Mouse (Mus musculus) testis, postnatal 10 days (tissue): ENCODE data around the gene Parp3.

Experiments
- DNase-seq: peaks from one replicate; pipeline ENCODE4 v3.0.0; 2021; ENCODE audit warnings: low spot score

Gene Parp3

DNA sequence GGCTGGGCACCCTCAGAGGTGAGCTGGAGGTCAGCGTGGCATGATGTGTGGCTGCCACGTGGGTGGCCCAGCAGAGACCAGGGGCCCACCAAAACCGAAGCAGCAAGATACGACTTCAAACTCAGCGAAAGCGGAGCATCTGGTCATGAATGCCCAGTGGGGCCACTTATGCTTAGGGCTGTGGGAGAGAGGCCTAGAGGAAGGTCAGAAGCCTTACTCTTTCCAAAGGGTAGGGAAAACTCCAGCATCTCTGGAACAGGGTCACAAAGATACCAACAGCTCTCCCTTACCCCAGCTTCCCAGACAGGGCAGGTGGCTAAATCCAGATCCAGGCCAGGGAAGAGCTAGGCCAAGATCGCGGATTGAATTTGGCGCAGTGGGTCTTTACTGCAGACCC, 19.6 kb downstream of the Parp3 start:
- no peak for DNase-seq

DNA sequence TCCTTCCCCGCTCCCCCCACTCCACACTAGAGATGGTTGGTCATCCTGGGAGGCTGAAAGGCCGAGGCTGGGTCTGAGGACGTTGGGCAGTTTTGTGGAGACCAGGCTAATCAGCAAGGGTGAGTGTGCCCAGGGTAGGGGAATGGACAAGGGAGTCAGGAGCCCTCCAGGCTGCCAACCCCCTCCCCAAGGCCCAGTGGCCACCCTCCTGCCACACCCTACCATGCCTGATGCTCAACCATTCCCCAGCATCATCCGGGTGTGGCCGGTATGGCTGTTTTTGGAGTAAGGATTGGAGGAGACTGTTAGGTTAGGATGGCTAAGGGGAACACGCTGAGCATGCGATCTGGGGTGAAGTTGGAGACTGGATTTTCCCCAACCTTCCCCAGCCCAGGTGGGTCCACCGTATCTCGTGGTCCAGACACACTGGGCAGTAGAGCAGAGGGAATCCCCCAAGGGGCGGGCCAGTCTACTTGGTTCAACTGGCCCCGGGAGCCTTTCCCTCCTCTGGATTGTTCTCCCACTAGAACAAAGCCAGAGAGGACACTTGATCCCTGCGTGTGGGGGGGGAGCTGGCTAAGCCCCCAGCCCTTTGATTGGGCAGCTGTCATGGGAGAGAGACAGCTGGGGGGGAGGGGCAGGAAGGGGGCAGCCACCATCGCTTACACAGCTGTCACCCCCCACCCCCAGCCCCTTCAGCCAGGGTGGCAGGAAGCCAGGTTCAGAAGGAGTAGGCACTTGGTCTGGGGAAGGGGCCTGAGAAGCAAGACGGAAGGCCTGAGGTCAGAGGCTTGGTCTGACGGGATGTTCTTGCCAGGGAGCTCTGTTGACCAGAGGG, 20.2 kb downstream of the Parp3 start:
- DNase-seq, result peak; percentile 66

DNA sequence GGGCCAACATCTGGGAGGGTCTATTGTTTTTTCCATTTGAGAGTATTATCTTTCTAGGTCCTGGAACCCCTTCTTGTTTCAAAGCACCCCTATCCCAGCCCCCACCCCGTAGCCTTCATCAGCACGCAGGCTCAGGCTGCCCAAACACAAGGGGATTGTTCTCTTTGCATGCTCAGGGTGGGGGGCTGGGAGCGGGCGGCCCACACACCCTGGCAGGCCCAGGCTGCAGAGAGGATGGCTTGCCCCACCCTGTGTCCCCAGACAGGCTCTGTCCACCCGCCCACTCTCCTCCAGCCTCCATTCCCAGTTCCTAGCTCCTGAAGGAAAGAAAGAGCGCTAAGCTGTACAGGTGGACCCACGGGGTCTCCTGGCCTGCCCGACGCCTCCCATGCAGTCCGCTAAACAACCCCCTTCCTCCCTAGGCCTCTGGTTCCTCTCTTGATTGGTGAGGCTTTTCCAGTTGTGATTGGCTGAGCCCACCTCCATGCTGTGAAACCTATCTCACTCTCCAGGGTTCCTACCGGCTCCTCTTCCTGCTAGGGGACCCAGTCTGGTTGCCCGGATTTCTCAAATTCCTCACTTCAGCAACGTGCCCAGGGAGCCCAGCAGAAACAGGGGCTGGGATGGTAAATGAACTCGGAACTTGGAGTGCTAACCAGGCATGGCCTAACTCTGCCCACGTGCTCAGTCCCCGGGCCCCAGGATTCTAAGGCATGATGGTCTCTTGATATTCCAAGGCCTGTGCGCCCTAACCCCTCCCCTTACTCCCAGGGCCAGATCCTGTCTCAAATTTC, 21.7 kb downstream of the Parp3 start:
- no peak for DNase-seq

DNA sequence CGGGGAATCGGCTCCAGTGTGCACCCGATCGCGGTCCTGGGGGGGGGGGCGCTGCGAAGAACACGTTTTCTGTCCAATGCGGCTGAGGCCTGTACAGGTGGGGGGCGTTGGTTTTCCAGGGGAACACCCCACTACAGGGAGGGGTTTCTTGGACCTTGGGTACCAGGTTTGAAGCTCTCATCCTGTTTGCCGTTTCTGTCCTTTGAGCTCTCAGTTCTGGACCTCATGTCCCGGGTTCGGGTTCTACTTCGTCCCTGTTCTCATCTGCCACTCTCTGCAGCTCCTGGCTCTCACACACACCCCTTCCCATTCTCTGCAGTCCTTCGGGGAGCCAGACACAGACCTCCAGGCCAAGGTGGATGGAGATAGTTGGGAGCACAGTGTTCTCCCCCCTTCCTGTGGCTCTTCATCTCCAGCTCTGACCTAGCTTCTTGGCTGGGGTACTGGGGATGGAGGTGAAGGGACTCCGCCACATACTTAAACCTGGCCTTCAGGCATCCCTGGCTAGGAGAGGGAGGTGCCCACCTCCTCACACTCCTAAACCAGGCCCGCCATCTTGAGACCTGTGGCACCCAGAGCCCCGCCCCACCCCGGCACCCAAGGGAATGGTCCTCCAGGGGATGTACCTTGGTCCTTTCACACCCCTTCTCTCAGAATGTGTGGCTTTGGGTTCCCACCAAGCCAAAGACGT, 22.5 kb downstream of the Parp3 start:
- DNase-seq, result no peak

DNA sequence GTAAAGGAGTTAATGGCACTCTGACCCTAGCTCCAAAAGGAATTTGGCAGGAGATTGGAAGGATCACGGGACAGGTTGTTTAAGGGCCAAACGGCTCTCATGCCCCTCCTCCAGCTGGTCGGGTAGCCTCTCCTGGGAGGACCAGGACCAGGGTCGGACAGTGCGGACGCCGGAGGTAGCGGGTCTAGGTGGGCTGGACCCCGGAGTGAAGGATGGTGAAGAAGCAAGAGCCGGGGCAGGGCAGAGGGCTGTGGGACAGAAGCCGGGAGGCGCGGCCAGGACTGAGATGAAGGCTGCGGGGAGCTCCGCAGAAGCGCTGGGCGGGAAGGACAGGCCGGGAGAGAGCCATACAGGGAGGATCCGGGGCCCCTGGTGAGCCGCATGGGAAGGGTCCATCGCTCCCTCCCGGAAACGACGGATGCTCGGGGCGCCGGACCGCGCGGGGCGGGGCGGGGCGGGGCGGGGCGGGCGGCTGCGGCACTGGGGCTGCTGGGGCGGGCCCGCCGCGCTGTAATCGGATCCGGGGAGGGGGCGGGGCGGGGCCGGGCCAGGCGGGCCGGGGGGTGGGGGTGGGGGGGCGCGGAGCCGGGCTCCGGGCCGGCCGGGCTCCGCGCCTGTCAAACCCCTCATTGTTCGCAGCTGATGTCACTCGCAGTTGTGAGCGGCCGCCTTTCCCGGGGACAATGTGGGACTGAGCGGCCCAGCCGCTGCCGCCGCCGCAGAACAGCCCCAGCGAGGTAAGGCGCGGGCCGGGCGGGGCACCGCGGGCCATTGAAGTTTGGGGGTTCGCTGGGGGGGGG, 23.3 kb downstream of the Parp3 start, which contains the start of gene Pcbp4:
TSS of gene Pcbp4 (plus strand) at position 21 of the 800 bp plus-strand sequence.
- peak; percentile 72 for DNase-seq

DNA sequence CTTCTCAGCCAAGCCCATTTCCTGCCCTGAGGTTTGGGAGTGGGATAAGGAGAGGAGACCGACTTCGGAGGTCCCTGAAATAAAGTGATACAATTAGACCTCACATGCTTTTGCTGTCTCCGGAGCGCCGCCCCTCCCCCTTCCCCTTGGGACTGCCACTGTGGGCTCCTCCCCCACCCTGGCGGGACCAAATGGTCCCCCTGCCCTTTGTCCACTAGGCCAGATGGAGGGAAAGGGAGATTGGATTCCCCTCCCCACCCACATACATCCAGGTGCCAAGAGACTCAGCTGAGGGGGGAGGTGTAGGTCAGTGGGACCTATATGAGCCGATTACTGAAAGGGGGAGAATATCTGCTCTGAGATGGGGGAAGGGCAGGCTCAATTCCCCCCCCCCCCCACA, 23.9 kb downstream of the Parp3 start:
- peak; percentile 78 for DNase-seq

DNA sequence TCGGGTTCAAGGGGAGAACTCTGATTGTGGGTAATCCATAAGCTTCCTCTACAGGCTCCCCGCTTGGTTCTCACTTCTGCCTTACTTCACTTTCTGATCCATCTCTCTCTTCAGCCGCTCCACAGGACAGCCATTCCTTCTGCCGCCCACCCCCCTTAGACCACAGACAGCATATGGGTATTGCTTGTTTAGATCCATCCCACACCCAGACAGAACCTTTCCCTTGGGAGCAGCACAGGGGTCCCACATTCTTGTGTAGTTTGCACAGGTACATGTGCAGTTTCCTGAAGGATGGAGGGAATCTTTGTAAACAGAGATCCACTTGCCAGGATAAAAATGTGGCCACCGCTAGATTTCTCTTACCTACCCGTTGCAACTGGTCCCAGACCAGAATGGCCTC, 24.4 kb downstream of the Parp3 start:
- DNase-seq, result no peak

DNA sequence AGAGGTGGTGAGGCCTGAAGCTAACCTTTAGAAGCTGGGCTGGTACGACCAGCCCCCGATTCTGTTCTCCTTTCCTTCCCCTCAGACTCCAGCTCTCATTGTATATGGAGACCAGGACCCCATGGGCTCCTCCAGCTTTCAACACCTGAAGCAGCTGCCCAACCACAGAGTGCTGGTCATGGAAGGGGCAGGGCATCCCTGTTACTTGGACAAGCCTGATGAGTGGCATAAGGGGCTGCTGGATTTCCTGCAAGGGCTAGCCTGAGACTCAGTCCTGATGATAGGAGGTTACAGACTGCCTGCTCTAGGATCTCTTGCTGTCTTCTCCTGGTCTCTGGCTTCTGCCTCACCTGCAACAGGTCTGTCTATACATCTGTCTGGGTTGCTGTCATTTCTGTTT, 24.9 kb downstream of the Parp3 start:
- no peak for DNase-seq

DNA sequence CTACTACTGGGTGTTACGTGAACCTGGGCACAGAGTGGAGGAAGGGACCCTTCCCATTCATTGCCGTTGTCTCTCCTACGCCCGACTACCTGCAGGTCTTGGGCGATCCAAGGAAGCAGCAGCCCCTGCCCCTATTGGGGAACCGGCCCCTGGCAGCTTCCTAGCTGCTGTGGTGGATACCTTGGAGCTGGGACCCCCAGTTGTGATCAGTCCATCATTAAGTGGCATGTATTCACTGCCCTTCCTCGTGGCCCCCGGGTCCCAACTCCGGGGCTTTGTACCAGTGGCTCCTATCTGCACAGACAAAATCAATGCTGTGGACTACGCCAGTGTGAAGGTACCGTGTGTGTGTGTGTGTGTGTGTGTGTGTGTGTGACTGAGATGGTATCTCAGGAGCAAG, 25.5 kb downstream of the Parp3 start:
- no peak for DNase-seq

DNA sequence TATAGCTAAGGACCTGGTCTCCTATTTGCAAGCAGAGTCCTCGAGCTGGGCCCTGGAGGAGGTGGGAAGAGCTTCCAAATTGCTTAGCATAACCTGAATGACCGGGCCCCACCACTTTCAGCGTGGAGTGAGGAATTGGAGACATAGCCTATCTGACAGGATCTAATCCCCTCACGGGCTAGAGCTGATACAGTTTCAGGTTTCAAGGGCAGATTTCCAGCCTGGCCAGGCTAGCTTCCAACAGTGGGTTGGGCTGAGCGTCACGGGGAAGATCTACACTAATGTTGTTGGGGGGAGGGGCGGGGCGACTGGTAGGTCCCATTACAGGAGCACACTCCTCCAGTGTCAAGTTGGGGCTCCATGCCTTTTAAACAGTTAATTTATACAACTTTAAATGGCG, 26.1 kb downstream of the Parp3 start:
- DNase-seq, result peak; percentile 69

DNA sequence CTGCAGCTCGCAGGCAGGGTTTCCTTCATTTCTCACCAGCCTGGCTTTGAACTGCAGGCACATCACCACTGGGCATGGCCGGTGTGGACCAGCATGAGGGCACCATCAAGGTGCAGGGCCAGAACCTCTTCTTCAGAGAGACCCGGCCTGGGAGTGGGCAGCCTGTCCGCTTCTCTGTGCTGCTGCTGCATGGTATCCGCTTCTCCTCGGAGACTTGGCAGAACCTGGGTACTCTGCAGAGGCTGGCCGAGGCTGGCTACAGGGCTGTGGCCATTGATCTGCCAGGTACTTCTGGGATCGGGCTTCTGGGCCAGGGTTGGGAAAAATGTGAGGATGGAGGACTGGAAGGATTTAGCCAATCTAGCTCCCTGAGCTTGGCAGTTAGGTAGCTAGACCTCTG, 26.8 kb downstream of the Parp3 start:
- DNase-seq, result no peak

DNA sequence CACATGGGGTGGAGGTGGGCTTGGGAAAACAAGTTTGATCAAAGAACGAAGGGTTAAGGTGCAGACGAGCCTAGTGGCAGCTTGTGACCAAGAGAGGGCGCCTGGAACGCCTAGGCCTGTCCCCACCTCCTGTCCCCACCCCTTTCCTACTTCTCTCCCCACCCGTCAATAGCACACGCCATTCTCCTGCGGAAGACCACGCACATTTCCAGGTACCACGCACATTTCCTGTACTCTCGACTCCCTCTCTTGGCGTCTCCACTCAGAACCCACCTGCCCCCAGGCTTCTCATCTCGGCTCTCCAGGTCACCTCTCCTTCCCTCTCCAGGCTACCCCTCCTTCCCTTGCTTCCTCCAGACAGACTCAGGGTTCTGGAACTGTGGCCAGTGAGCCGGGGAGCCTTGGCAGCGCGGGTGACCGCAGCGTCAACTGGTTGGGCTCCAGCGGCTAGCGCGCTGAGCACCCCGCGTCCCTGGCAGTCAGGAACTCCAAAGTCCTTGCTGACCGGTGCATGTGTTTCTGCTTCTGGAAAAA, 28.2 kb downstream of the Parp3 start:
- DNase-seq, result peak; percentile 76

DNA sequence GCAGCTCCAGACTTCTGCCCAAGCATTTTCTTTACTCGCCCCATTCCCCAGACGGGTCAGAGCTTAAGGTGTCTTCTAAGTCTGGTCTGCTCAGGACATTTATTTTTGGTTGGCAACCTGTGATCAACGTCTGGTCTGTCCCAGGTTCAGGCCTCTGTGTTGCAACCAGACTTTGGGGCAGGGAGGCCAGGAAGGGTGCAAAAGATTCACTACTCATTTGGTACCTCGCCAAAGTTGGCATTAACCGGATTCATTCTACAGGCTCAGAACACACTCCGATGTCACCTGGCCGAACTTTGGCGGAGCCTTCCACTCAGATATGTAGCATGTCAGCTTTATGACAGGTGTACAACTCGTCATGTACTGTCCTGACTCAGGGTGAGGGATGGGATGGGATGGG, 28.8 kb downstream of the Parp3 start:
- DNase-seq, result no peak

DNA sequence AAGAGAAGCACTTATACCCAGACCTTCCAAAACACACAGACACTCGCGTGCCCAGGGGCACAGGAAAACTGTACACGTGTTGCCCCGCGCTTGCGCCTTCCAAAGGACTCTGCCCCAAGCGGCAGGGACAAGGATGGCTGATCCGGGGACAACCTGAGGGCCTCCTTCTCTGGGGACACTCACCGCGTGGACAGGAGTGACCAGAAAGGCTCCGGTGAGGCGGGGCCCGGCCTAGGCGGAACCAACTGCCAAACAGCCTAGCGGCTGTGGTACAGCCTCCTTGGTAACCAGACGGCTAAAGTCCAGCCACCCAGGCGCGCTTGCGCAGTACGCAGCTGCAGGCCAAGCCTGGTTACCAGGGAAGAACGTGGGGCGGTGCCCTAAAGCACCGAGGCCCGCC, 29.4 kb downstream of the Parp3 start, which contains the start of the genes Abhd14b and Abhd14a:
TSS of gene Abhd14b (plus strand) at position 112 of the 400 bp plus-strand sequence.
TSS of gene Abhd14a (minus strand) at position 331 of the 400 bp plus-strand sequence.
- peak; percentile 92 for DNase-seq

DNA sequence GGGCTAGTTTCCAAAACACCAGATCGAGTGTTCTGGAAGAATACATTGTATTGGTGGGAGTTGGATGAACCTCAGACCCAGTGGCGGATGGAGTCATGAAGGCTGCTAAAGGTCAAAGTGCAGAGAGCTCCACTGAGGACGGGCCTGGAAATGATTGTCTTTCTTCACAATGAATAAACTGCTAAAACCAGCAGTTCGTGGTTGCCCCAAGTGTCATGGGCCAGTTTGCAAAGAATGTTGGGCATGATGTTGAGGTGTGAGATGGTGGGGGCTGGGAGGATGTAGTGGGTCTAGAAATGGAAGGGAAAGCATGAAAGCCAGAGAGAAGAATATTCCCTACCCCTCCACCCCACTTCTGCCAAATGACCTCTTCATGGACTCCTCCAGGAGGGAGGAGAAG, 31.9 kb downstream of the Parp3 start:
- no peak for DNase-seq

DNA sequence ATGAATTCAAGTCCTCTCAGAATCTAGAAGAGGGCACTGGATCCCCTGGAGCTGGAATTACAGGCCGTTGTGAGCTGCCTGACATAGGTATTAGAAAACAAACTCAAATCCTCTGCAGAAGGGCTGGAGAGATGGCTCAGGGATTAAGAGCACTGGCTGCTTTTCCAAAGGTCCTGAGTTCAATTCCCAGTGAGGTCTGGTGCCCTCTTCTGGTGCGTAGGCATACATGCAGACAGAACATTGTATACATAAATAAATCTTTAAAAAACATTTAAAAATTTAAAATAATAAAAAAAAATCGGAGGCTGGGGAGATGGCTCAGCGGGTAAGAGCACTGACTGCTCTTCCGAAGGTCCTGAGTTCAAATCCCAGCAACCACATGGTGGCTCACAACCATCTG, 34.1 kb downstream of the Parp3 start:
- DNase-seq, result no peak

DNA sequence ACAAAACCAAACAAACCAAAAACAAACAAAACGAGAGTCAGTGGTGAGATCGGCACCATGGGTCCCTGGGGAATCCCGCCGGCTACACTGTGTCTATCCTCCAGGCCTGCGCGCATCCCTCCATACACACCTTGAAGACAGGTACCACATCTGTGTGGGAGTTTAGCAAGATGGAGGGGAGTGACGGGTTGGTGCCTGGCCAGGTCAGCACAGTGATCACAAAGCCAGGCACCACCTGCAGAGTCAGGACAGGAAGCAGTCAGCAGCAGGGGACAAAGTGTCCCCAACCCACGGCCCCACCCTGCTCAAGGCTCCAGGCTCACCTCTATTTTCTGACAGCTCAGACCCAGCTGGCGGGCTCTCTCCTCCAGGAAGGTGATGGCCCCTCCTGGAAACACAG, 40.2 kb downstream of the Parp3 start:
- DNase-seq, result no peak

DNA sequence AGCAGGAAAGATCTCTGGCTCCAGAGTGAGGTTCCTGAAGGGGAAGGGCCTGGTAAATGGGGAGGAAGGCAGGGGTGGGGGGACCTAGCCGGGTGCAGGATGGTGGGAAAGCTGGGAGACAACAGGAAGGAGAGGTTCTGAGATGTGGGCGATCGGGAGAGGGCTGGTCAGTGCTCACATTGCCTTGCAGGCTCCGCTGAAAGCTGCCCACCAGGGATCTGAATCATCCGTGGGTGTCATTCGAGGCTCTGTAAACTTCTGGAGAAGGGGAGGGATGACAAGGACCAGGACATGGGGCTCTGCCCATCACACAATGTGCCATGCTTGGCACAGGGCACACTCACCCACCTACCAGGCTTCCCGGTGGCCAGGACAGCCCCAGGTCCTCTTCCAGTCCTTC, 43.4 kb downstream of the Parp3 start:
- DNase-seq, result no peak

DNA sequence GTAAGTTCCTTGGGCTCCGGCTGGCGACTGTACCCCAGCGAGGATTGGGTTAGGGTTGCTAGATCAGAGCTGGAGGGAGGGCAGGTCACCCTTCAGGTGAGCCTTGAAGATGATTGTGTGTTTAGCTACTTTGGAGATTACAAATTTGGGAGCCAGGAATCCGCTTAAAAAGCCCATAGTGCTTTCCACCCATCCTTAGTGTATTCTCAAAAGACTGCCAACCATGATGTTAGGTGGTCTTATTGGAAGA, 46.8 kb downstream of the Parp3 start:
- no peak for DNase-seq

DNA sequence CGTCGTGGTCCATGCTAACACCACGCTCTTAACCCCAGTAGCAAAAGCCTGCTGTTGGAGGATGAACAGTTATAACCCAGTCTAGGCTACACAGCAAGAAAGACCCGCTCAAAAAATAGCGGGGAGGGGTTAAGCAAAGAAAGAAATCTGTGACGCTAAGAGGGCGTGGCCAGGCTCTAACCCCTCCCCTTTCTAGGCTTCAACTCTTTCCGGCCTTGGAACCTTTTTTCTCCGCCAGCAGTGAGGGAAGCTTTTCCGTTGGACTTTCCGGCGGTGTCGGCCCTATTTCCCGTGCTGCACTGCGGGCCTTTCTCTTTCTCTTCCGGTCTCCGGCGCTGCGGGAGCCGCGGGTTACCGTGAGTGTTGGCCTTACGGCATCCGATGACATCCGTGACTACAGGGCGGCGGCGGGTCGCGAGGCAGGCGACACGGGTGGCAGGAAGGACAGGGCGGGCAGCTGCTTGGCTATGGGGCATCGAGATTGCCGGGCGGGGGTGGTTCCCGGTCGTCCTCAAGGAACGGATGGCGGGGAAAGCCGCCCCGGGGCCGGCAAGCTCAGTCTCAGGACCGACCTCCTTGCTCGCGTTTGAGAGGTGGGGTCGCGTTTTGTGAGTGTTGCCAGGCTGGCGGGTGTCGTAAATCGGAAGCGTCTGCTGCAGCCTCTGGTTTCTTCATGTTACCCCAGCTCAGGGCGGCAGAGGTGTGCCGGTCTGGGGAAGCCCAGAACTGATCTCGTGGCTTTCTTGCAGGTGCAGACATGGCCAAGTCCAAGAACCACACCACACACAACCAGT, 47.3 kb downstream of the Parp3 start, which contains the start of gene Rpl29:
TSS of gene Rpl29 (plus strand) at position 234 of the 794 bp plus-strand sequence.
- peak; percentile 97 for DNase-seq

DNA sequence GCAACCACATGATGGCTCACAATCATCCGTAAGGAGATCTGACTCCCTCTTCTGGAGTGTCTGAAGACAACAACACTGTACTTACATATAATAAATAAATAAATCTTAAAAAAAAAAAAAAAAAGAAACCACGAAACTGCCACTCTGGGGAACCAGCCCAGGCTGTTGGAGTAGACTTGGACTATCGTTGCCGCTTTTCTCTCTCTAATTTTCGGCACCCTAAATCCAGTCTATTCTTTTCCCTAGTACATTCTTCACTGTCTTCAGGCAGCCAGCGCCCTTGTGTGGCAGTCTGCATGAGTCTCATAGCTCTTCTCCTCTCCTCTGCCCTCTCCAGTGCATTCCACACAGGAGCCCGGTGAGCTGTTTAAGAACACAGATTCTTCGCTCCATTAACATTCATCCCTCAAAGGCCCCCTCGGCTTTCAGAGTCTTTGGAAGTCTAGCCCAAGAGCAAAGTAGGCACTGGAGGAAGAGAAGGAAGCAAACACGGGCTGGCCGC, 48.0 kb downstream of the Parp3 start:
- DNase-seq, result no peak
